Mouse (Mus musculus) hindbrain, embryonic 15.5 days (tissue): ENCODE results near the gene Stom. TPM values are rescaled to one million over a fixed set of nuclear protein-coding genes. Genes with fewer than 3 reads are reported as not detected.

Experiments used
- ATAC-seq: fragments of 200-750 bp; cut with Nextera tagmentation; 2 replicates; pipeline ENCODE4 v1.8.0; 2017; ENCODE audit warnings: low read depth, moderate number of reproducible peaks, moderate TSS enrichment; ENCODE audit not compliant: low FRiP score
- H3K27ac ChIP-seq: fragments of 300-500 bp; sonication (generic); replicated peaks from 2 replicates; pipeline ENCODE4 v1.5.1; 2015; ENCODE audit warnings: mild to moderate bottlenecking, inconsistent platforms
- H3K27me3 ChIP-seq: fragments of 300-500 bp; sonication (generic); 2 replicates; pipeline ENCODE4 v1.6.1; 2015; ENCODE audit warnings: control low read depth, inconsistent platforms
- H3K36me3 ChIP-seq: fragments of 300-500 bp; sonication (generic); 2 replicates; pipeline ENCODE4 v1.6.1; 2015; ENCODE audit warnings: control low read depth, inconsistent platforms
- H3K4me1 ChIP-seq: fragments of 300-500 bp; sonication (generic); replicated peaks from 2 replicates; pipeline ENCODE4 v1.6.1; 2015; ENCODE audit warnings: control low read depth, inconsistent platforms
- H3K4me2 ChIP-seq: fragments of 300-500 bp; sonication (generic); 2 replicates; pipeline ENCODE4 v1.6.1; 2015; ENCODE audit warnings: moderate library complexity, mild to moderate bottlenecking, inconsistent platforms
- H3K4me3 ChIP-seq: fragments of 300-500 bp; sonication (generic); 2 replicates; pipeline ENCODE4 v1.5.1; 2015; ENCODE audit warnings: mild to moderate bottlenecking, inconsistent platforms
- H3K9ac ChIP-seq: fragments of 300-500 bp; sonication (generic); 2 replicates; pipeline ENCODE4 v1.6.1; 2015; ENCODE audit warnings: inconsistent platforms
- H3K9me3 ChIP-seq: fragments of 300-500 bp; sonication (generic); 2 replicates; pipeline ENCODE4 v1.6.1; 2016; ENCODE audit warnings: control low read depth, inconsistent platforms
- WGBS: fragments of 180-500 bp; shearing (Covaris S2); methylation state at CpG from one replicate; pipeline ENCODE4 v1.1.7; 2015; 5-methylcytosine and 5-hydroxymethylcytosine counted together
- polyA plus RNA-seq: library from polyadenylated mRNA; unstranded; fragments of >200 nt; fragmentation: Nextera tagmentation; extraction: Ambion mirVana; gene quantifications from 2 replicates; pipeline ENCODE4 v1.2.1, GENCODE M21; 2015

Gene Stom
- polyA plus RNA-seq, 1 experiment from 2014 or later, result 25.2 TPM

DNA sequence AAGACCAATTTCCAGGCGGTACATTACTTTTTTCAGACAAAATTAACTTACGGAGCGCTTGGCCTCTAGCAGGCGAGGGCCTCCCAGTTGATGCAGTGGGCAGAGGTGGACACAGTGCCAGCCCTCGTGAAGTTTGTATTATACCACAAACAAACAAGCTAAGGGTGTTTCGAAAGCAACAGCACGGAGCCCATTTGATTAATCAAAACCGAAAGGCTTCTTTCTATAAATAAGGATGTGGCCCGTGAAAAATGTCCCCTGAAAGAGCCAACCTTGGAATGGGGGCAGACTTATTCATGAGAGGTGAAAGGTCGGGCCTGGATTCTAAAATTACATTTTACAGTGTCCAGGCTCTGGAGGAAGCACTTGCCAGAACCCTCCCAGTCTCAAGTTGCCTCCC lies 643 bp upstream of the Stom start:
- Histone ChIP-seq H3K36me3 (no peaks in the 10 kb centered on the region), H3K9me3 (no peaks in the 10 kb centered on the region), H3K4me3 (peak overlapping the region; percentile 62), H3K27me3 (no peaks in the 10 kb centered on the region; the same call in 1 of the 2 replicates), H3K27ac (peak overlapping the region; percentile 77), H3K4me2 (peak overlapping the region; percentile 81), H3K9ac (peak overlapping the region; percentile 52), H3K4me1 (peaks cover 19% of the 10 kb centered on the region)
- WGBS, result 40% methylated on average over 10 of the region's 10 CpGs
- no peak for ATAC-seq

DNA sequence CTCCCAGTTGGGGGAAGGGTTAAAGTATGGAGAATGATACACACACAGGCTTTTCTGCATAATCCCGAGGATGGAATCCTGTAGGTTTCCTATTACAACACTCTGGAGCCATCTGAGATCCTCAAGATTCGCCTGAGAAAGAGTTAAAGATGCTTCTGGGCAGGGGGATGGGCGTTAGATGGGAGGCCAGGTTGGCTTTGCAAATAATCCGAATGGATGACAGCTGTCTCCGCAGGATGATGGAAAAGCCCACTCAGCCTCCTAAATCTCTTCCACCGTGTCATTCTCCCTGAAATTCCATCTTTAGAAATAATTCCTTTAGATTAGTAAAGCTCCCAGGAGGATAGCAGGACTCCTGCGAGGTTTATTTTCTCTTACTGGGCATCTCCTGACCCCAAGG lies 1.2 kb downstream of the Stom start:
- Histone ChIP-seq H3K9ac (no peak overlapping the region), H3K36me3 (no peaks in the 10 kb centered on the region), H3K4me2 (peak overlapping the region; percentile 81), H3K27me3 (no peaks in the 10 kb centered on the region; the same call in 1 of the 2 replicates), H3K4me3 (peak overlapping the region; percentile 62), H3K9me3 (no peaks in the 10 kb centered on the region), H3K27ac (no peak overlapping the region), H3K4me1 (peaks cover 19% of the 10 kb centered on the region)
- WGBS, result 7% methylated on average over 7 of the region's 7 CpGs
- ATAC-seq, result no peak

DNA sequence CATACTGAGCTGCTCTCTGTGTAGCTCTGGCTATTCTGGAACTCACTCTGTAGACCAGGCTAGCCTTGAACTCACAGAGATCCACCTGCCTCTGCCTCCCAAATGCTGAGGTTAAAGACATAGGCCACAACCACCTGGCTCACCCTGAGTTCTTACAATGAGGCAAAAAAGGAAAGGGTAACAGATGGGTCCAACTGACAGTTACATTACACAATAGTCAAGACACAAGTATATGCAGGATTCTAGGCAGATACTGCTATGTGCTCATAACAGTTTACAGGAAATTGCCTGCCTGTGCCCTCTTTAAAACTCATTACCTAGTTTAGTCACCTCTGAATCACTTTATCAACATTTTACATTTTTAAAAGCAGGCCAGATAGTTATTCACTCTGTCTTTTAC lies 3.1 kb downstream of the Stom start:
- no peaks in the 10 kb centered on the region for H3K36me3 ChIP-seq
- no peaks in the 10 kb centered on the region; the same call in 1 of the 2 replicates for H3K27me3 ChIP-seq
- no peak for ATAC-seq
- H3K27ac ChIP-seq, result no peak overlapping the region
- H3K4me2 ChIP-seq, result no peak overlapping the region
- H3K4me3 ChIP-seq, result no peak overlapping the region
- no peak overlapping the region for H3K9ac ChIP-seq
- peaks cover 19% of the 10 kb centered on the region for H3K4me1 ChIP-seq
- H3K9me3 ChIP-seq, result no peaks in the 10 kb centered on the region

DNA sequence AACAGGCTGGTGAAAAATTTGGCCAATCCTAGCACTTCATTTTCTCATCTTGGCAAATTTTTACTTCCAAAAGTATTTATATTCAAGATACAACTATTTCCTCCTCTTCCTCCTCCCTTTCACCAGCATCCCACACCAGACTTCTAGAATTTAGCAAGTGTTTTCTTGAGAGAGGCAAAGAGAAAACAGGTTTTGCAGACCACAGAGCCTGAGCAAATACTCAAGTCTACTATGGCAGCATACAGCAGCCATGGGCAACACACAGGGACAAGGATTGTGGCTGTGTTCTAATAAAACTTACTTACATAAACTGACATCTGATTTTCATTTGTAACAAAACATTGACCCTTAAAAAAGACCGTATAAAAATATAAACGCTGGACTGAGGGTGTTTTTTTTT lies 5.6 kb downstream of the Stom start:
- H3K36me3 ChIP-seq, result no peaks in the 10 kb centered on the region
- peaks cover 10% of the 10 kb centered on the region for H3K4me1 ChIP-seq
- 82% methylated on average over 2 of the region's 2 CpGs for WGBS
- H3K27me3 ChIP-seq, result no peaks in the 10 kb centered on the region; the same call in 1 of the 2 replicates
- no peak overlapping the region for H3K9ac ChIP-seq
- no peak overlapping the region for H3K4me3 ChIP-seq
- H3K27ac ChIP-seq, result no peak overlapping the region
- no peak for ATAC-seq
- H3K4me2 ChIP-seq, result no peak overlapping the region
- no peaks in the 10 kb centered on the region for H3K9me3 ChIP-seq

DNA sequence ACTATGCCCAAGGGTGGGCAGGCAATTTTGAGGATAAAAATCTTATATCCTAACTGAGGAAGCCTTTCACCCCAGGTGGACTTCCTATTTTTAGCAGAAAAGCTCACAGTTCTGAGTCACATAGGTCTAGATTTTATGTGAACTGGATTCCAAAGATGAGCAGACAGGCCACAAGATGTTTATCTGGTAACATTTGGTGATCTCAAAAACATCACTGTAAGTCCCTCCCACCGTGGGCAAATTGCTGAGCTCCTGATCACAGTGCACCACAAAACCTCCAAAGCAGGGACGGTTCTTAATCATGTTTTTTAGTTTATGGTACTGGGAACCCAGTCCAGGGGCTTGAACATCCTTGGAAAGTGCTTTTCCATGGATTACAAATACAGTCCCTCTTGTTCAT lies 7.7 kb downstream of the Stom start:
- Histone ChIP-seq H3K4me3 (no peak overlapping the region), H3K27me3 (no peaks in the 10 kb centered on the region), H3K27ac (no peak overlapping the region), H3K36me3 (no peaks in the 10 kb centered on the region), H3K9ac (no peak overlapping the region), H3K4me1 (no peaks in the 10 kb centered on the region), H3K9me3 (no peaks in the 10 kb centered on the region), H3K4me2 (no peak overlapping the region)
- ATAC-seq, result no peak
- 91% methylated on average over 2 of the region's 2 CpGs for WGBS

DNA sequence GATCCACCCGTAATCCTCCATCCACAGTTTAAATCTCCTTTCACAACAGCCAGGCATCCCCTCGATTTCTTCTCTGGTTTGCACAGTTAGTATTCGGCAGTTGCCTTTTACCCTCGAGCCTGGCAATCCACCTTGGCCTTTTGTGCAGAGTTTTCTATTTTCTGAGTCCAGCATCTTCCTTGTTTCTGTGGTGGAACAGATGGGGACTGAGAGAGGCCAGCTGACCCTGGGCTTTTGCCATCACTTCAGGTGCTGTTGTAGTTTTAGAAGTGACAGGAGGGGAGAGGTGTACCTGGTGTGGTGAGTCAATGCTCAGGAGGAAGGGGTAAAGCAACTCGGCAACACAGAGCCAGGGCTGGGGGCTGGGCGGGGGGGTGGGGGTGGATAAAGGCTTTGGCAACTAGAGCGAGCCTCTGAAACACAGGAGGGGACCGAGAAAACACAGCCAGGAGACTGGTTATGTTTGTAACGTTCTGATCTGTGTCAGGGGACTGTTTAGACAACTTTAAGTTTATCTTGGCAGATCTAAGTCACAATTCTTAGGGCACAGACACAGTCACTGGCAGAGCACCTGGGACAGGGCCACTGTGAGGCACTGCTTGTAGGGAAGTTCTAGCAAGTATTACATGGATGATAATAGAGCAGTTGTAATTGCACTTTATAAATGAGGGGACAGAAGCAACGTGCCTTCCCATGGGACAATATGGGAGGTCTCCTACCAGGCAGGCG lies 8.5 kb downstream of the Stom start:
- H3K27ac ChIP-seq, result no peak overlapping the region
- H3K9me3 ChIP-seq, result no peaks in the 10 kb centered on the region
- H3K9ac ChIP-seq, result no peak overlapping the region
- H3K27me3 ChIP-seq, result no peaks in the 10 kb centered on the region
- H3K36me3 ChIP-seq, result no peaks in the 10 kb centered on the region
- H3K4me1 ChIP-seq, result peaks cover 3% of the 10 kb centered on the region; the same call in 1 of the 2 replicates
- no peak overlapping the region for H3K4me3 ChIP-seq
- WGBS, result 44% methylated on average over 11 of the region's 11 CpGs
- no peak for ATAC-seq
- no peak overlapping the region for H3K4me2 ChIP-seq

DNA sequence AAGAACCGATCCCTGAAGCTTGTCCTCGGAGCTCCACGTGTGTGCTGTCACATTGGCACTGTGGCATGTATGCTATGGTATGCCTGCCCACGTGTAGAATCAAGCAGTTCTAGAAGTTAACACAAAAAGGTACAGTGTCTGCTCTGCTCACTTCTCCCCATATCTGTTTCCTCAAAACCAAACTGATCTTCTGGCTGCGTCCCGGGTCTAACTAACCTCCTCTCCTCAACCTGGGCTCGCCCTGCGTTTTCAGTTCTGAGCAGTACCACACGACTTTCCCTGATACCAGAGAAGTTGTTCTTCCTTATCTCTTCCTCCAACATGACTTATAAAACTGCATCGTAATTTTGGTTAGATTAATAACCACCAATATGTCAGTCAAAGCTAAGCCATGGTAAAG lies 9.2 kb downstream of the Stom start:
- Histone ChIP-seq H3K4me3 (no peak overlapping the region), H3K27ac (no peak overlapping the region), H3K9me3 (no peaks in the 10 kb centered on the region), H3K27me3 (no peaks in the 10 kb centered on the region), H3K4me2 (no peak overlapping the region), H3K36me3 (no peaks in the 10 kb centered on the region), H3K9ac (no peak overlapping the region), H3K4me1 (peaks cover 9% of the 10 kb centered on the region)
- ATAC-seq, result no peak
- WGBS, result 75% methylated on average over 10 of the region's 10 CpGs

DNA sequence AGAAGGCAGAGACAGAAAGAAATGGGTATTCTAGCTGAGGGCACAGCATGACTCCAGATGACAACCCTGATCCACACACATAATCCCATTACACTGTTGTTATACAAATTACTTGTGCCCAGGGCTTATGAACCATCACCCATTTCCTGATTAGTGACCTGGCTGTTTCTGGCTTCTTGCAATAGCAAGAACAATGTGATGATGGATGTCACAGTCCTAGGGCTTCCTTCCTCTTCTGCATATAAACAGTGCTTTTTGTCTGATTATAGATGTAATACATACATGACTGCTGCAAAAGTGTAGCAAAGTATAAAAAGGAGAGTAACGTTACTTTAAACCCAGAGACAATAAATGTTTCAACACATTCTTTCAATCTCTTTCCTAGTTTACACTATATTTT lies 9.8 kb downstream of the Stom start:
- Histone ChIP-seq H3K9me3 (no peaks in the 10 kb centered on the region), H3K4me1 (peaks cover 15% of the 10 kb centered on the region), H3K36me3 (no peaks in the 10 kb centered on the region), H3K4me2 (no peak overlapping the region), H3K27me3 (no peaks in the 10 kb centered on the region), H3K9ac (no peak overlapping the region), H3K27ac (no peak overlapping the region), H3K4me3 (no peak overlapping the region)
- 74% methylated on average over 1 of the region's 1 CpGs for WGBS
- ATAC-seq, result no peak

DNA sequence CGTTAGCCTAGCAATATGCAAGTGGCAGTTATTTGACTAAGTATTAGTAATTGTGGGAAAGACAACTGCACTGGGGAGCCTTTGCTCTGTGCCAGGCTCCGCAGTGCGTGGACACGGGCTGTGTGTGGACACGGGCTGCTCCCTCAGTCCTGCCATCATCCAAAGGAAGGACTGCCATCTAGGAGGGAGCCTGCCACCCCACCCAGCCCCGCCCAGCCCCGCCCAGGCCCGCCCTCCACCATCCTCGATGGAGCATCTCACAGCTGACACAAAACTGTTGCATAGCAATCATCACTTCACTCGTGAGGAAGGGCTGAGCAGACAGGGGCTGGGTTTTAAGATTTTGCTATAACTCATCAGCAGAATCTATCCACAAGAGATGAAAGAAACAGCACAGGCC lies 10.8 kb downstream of the Stom start:
- peaks cover 19% of the 10 kb centered on the region for H3K4me1 ChIP-seq
- H3K27me3 ChIP-seq, result no peaks in the 10 kb centered on the region
- no peaks in the 10 kb centered on the region for H3K9me3 ChIP-seq
- H3K9ac ChIP-seq, result no peak overlapping the region
- H3K36me3 ChIP-seq, result no peaks in the 10 kb centered on the region
- WGBS, result 73% methylated on average over 10 of the region's 10 CpGs
- H3K4me3 ChIP-seq, result no peak overlapping the region
- no peak for ATAC-seq
- no peak overlapping the region for H3K4me2 ChIP-seq
- no peak overlapping the region for H3K27ac ChIP-seq

DNA sequence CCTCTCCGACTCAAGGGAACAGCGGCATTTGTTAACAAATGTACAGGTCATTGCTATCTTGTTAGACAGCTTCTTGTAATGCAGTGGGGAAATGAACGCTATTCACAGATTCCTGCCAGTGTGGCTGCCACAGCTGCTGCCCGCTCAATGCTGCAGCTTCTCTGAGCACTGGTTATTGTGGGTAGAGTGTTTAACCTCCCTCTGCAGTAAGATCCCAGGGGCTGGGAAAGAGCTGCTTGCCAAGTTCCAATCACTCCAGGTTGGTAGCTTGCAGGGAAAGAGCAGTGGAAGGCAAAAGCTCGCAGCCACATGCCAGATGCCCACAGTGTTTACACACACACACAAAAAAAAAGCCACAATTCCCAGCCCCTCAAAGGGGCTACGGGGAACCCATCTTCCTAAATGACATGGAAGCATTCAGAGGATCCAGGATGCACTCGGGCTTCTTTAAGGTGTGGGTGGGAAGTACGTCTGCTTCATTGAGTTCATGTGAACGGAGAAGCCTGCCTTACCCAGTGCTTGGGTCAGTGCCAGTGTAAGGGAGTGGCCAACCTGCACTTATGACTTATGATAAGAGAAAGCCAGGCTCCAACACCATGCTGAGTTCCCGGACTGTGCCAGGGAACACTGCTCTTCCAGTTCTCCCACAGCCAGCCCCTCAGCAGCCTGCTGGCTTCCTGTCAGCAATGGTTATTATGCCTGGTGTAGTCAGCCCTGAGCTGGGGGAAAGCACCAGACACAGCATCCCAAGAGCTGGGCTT lies 14.2 kb downstream of the Stom start:
- Histone ChIP-seq H3K4me1 (peaks cover 19% of the 10 kb centered on the region), H3K9ac (no peak overlapping the region), H3K27me3 (no peaks in the 10 kb centered on the region), H3K27ac (peak overlapping the region; percentile 17), H3K4me3 (no peak overlapping the region), H3K9me3 (no peaks in the 10 kb centered on the region), H3K36me3 (no peaks in the 10 kb centered on the region), H3K4me2 (0 out of 2 replicates have a peak overlapping the region, but pooled peaks have one; percentile 3)
- ATAC-seq, result peak; percentile 60
- WGBS, result 48% methylated on average over 10 of the region's 10 CpGs

DNA sequence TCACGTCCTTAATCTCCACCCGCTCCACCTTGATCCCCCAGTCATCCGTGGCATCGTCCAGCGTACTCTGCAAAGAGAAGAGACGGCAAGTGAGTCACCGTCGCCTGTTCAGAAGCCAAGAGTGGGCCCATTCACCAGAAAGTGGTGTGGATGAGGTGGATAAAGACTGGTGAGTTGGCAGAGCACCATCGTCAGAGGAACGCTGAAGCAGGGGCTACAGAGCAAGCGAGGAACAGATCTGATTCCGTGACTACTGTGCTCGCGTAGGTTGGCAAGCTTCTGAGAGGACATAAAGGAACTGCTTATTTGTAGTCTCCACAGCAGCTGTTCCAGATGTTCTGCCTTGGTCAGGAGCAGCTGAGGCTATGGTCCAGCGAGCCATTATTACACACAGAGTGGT lies 16.4 kb downstream of the Stom start:
- no peak overlapping the region for H3K4me2 ChIP-seq
- peaks cover 19% of the 10 kb centered on the region for H3K4me1 ChIP-seq
- no peak overlapping the region for H3K9ac ChIP-seq
- ATAC-seq, result no peak
- no peaks in the 10 kb centered on the region for H3K9me3 ChIP-seq
- no peak overlapping the region for H3K4me3 ChIP-seq
- no peaks in the 10 kb centered on the region for H3K27me3 ChIP-seq
- 92% methylated on average over 15 of the region's 15 CpGs for WGBS
- H3K36me3 ChIP-seq, result no peaks in the 10 kb centered on the region
- H3K27ac ChIP-seq, result no peak overlapping the region

DNA sequence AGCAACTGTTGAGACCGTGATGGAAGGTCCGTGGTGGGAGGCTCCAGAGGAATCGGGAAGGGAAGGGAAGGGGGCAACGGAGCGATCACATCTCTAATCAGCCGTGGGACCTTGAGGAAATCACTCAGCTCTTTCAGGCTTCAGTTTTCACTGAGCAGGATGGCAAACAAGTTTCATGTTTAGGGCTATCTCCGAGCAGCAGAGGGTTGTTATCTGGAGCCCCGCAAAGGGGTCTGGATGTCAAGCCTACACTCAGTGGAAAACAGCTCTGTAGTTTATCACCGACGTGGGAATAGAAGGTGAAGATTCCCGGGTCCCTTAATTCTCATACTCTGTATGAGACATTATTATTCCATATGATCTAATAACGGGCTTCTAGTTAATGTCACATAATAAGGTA lies 18.4 kb downstream of the Stom start:
- Histone ChIP-seq H3K4me3 (no peak overlapping the region), H3K27ac (no peak overlapping the region), H3K9me3 (no peaks in the 10 kb centered on the region), H3K4me2 (no peak overlapping the region), H3K4me1 (peaks cover 18% of the 10 kb centered on the region), H3K36me3 (no peaks in the 10 kb centered on the region), H3K9ac (no peak overlapping the region), H3K27me3 (no peaks in the 10 kb centered on the region)
- no peak for ATAC-seq
- WGBS, result 89% methylated on average over 12 of the region's 12 CpGs
